Comparison of ENCODE assay signal across 20 mouse cellular contexts in the genomic region with DNA sequence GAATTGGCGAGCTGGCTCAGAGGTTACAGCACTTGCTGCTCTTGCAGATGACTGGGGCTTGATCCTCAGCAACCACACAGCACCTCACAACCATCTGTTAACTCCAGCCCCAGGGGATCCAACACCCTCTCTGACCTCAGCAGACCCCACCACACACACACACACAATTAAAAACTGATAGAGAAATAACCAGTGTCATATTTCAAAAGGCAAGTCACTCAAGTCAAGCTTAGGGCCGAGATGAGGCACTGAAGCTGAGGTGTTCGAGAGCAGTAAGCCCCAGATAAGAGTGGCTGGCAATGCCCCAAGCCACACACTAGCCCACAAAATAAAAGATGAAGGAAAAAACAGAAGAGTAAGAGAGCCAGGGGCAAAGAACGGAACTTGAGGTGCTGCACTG. TPM values are rescaled to one million over a fixed set of nuclear protein-coding genes. Genes with fewer than 3 reads are reported as not detected.
DNase-seq lines count a peak whose midpoint lies in the region; ATAC-seq lines count a peak whose summit lies in the region.
"Had no signal": no experiment of that assay in that cellular context is flagged by ENCODE, and none has a peak within 500 bp of the region (broad histone marks: within the 10 kb centered on the region; RNA-seq: fewer than 3 reads in every experiment).

No protein-coding gene starts in this region.

- H3K27ac ChIP-seq in liver, embryonic 16.5 days (ENCODE audit: low read length), result no peak overlapping the region
- H3K27ac ChIP-seq: embryonic facial prominence, embryonic 13.5 days; forebrain, embryonic 10.5 days; gastrocnemius, adult 2 months; heart, embryonic 13.5 days; hindbrain, embryonic 13.5 days; hindbrain, postnatal 0 days had no signal

- DNase-seq in liver, result no peak
- DNase-seq in MEL-GATA-1-ER (ENCODE audit: extremely low read depth, low read depth), result peak; percentile 99
- no peak for DNase-seq in layer of hippocampus, adult 11-12 months (ENCODE audit: low spot score)
- DNase-seq in ovary, postnatal 14 days (ENCODE audit: low spot score), result no peak
- DNase-seq: adrenal gland, postnatal 10 days; cerebellum, adult 11 months; cerebellum, adult 8-10 months; cerebellum, postnatal 14 days; gastrocnemius, adult 2 months; gastrocnemius, postnatal 25 days; heart, postnatal 4 days had no signal

- ATAC-seq in liver, embryonic 16.5 days (ENCODE audit: low read depth), result peak; percentile 27; the same call in 1 of the 2 replicates
- peak; percentile 76 to 79 for ATAC-seq in hematopoietic stem cell, adult 5-6 weeks (replicated peaks in 1 of 2; ENCODE audit: insufficient read depth in 1 of 2, low FRiP score in 2 of 2, low TSS enrichment in 1 of 2, low read depth in 1 of 2, poor library complexity in 2 of 2, severe bottlenecking in 2 of 2)
- ATAC-seq: forebrain, embryonic 14.5 days; hindbrain, postnatal 0 days had no signal

- no peak overlapping the region for H3K4me3 ChIP-seq in liver, embryonic 16.5 days (ENCODE audit: low read depth, low read length)
- H3K4me3 ChIP-seq: embryonic facial prominence, embryonic 13.5 days; forebrain, embryonic 10.5 days; gastrocnemius, adult 2 months; heart, embryonic 13.5 days; hindbrain, embryonic 13.5 days had no signal

- WGBS in liver, embryonic 16.5 days (ENCODE audit: insufficient replicate concordance), result 27% methylated on average over 4 of the region's 4 CpGs

- no peaks in the 10 kb centered on the region for H3K9me3 ChIP-seq in liver, embryonic 16.5 days (replicated peaks; ENCODE audit: control insufficient read depth, low read length)
- H3K9me3 ChIP-seq: embryonic facial prominence, embryonic 13.5 days; forebrain, embryonic 10.5 days; heart, embryonic 13.5 days; hindbrain, embryonic 13.5 days had no signal

- no peak overlapping the region for H3K4me2 ChIP-seq in liver, embryonic 16.5 days (ENCODE audit: low read depth, low read length)
- H3K4me2 ChIP-seq: embryonic facial prominence, embryonic 13.5 days; heart, embryonic 13.5 days; hindbrain, embryonic 13.5 days had no signal

- no peak overlapping the region for H3K9ac ChIP-seq in liver, embryonic 16.5 days (ENCODE audit: low read depth, low read length)
- H3K9ac ChIP-seq: embryonic facial prominence, embryonic 13.5 days; heart, embryonic 13.5 days; hindbrain, embryonic 13.5 days had no signal

- H3K27me3 ChIP-seq in liver, embryonic 16.5 days (ENCODE audit: control insufficient read depth, insufficient read depth, low read depth, low read length), result no peaks in the 10 kb centered on the region
- H3K27me3 ChIP-seq: embryonic facial prominence, embryonic 13.5 days; heart, embryonic 13.5 days; hindbrain, embryonic 13.5 days had no signal

- no peaks in the 10 kb centered on the region for H3K4me1 ChIP-seq in liver, embryonic 16.5 days (ENCODE audit: control insufficient read depth, low read depth, low read length)
- H3K4me1 ChIP-seq: embryonic facial prominence, embryonic 13.5 days; forebrain, embryonic 10.5 days; heart, embryonic 13.5 days; hindbrain, embryonic 13.5 days had no signal

- H3K36me3 ChIP-seq in liver, embryonic 16.5 days (ENCODE audit: control insufficient read depth, insufficient read depth), result peaks cover 43% of the 10 kb centered on the region

RNA-seq across cellular contexts. Expression of a gene that starts 38.9 kb away (rescaled TPM):
- 36.9 and 38.6 TPM in 2 replicates for polyA plus RNA-seq in liver, embryonic 16.5 days (2015; fragmentation: Nextera tagmentation; extraction: Ambion mirVana)
- total RNA-seq in hematopoietic stem cell, adult 5-6 weeks (2017), result 51.2 and 73.3 TPM in 2 replicates

RNA-seq across cellular contexts. Expression of a gene that starts 55.6 kb away (rescaled TPM):
- 0.04 and 0.14 TPM in 2 replicates for polyA plus RNA-seq in liver, embryonic 16.5 days (2015; fragmentation: Nextera tagmentation; extraction: Ambion mirVana)
- total RNA-seq in hematopoietic stem cell, adult 5-6 weeks (2017), result not detected in 2 replicates
- total RNA-seq: gastrocnemius, adult 2 months; gastrocnemius, postnatal 25 days; granulocyte monocyte progenitor cell, adult 5-6 weeks had no signal
- polyA plus RNA-seq: forebrain, embryonic 14.5 days; hindbrain, postnatal 0 days had no signal
